Mouse (Mus musculus): ENCODE measurements at regions not wholly inside any gene's neighbourhood (a gene's known extent, or its start where the extent isn't known, plus 50 kb on each side); places are given as distances from the start of the nearest gene placed in this dataset.

DNA sequence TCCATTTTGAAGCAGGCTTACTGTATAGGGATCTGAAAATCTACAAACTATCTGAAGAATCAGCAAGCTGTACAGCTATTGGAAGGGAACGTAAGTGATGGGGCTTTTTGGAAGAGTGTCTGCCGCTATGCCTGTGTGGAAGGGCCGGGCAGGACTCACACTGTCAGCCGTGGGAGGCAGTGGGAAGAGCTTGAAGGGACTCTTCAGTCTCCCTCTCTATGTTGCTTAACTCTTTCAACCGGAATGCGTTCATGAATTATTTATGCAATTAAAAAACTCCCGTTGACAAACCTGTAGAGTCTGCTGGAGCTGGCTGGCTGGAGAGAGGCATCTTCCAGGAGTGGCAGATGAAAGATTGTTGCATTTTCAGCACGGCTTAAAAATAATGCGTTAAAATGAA lies 243.4 kb downstream of the Foxo1 start:
- TF ChIP-seq CTCF (IDR thresholded peaks at IDR 0.05; ENCODE audit: low read depth, low read length) (no peak), POLR2A (IDR thresholded peaks at IDR 0.05; ENCODE audit: extremely low read depth, insufficient read depth, low read length) (no peak)
